Mouse (Mus musculus) heart, postnatal 10 days (tissue): ENCODE data around the gene Kcnh1. TPM values are rescaled to one million over a fixed set of nuclear protein-coding genes. Genes with fewer than 3 reads are reported as not detected.

Source experiments
- DNase-seq, 2 experiments: peaks; one replicate each; pipeline ENCODE4 v3.0.0; 2021
- intact Hi-C: fragments of 180-260 bp; cut with DNase I; formaldehyde crosslinking; loops from one replicate; pipeline ENCODE4 v1.15.1; 2025
- total RNA-seq, 2 experiments: library from RNA; stranded (reverse); gene quantifications; 2 replicates each; pipeline ENCODE4 v1.2.3; 2021

Kcnh1 gene
- total RNA-seq, 2 experiments from 2014 or later, result 0.25 to 0.38 TPM

DNA sequence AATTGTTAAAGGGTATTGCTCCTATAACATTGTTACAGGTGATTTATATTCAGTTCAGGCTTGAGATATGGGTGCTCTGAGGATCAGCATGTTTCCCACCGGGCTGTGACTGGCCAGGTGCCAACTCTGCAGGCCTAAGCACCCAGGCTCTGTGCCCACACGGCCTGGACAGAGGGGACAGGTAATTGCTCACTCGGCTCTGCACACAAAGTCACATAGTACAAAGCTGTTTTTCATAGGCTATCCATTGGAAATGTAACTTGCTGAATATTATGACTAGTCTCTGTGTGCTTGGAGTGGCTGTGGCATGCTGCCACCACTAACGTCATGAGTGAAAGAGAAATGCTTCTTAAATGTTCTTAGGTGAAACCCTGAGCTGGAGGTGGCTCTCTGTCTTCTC, 210.4 kb downstream of the Kcnh1 start:
- intact Hi-C loops, result no loop called here
- peak; percentile 12 to 21 for DNase-seq

DNA sequence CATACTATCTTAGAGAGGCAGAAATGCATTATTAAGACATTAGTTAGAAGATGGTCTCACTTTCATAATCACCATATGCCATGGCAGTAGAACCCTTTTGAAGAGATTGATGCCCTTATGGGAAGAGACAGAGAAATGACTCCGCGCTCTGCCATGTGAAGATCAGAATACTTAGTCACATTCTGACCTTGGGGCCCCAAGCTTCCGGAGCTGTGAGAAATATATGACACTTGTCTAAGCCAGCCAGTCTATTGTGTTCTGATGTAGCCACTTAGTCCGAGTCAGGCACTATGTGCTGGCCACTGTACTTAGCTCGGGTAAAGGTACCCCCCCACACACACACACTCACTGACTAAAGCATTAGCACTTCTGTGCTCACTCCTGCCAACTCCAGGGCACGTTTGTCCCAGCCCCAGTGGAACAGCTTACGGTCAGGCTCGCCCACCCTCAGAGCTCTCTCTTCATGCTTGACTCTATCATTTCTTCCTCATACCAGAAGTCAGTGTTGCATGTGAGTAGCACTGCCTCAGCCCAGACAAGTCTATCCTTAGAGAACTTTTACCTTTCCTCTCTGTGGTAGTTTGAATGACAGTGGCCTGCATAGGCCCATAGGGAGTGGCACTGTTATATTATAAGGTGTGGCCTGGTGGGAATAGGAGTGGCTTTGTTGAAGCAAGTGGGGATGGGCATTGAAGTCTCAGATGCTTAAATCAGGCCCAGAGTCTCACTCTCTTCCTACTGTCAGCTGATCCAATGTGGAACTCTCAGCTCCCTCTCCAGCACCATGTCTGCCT, 212.5 kb downstream of the Kcnh1 start:
- intact Hi-C loops, result no loop called here
- no peak for DNase-seq

GRCm38 (mm10) chr1:192405136-192405535, 214.6 kb downstream of the Kcnh1 start:
- DNase-seq, result no peak
- intact Hi-C loops, result no loop called here

- DNase-seq, result no peak
- intact Hi-C loops, result no loop called here
These were observed 216.0 kb downstream of the Kcnh1 start for GRCm38 (mm10) chr1:192406589-192406988.

DNA sequence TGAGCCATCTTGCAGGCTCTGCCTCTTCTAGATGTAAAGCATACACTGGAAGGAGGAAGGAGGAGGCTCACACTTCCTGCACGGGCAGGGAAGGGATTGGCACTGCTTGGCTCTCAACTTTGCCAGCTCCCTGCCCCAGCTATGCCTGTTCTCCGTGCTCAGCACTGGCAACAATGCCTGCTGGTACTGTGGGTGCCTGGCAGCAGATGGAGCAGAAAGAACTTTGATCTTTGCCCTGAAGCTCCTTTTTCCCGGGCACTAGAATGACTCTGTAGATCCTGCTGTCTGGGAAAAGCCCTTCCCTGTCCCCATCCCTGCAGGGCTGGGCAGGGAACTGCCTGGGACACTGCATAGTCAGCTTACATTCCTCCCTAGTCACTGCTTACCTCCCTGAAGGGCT, 225.2 kb downstream of the Kcnh1 start:
- intact Hi-C loops, result no loop called here
- DNase-seq, result no peak

- intact Hi-C loops, result no loop called here
- no peak for DNase-seq
These were observed 225.8 kb downstream of the Kcnh1 start for GRCm38 (mm10) chr1:192416241-192416821.

DNA sequence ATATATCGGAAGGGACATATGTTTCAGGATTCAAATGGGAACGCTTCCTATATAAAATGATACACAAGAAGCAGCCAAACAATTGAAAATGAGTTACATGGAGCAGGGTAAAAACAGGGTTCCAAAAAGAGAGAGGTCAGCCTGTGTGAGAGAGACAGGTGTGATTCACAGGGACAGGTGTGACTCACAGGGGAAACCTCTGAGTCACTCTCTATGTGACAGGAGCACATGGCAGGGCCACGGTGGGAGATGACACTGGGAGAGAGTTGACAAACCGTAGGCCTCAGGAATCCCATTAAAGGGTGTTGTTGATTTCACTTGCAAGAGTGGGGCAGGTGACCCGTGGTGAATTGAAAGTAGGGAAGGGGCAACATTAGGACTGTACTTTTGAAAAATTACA, 228.6 kb downstream of the Kcnh1 start:
- no peak for DNase-seq
- intact Hi-C loops, result no loop called here

- intact Hi-C loops, result no loop called here
These were observed 231.0 kb downstream of the Kcnh1 start for GRCm38 (mm10) chr1:192421377-192422166.

DNA sequence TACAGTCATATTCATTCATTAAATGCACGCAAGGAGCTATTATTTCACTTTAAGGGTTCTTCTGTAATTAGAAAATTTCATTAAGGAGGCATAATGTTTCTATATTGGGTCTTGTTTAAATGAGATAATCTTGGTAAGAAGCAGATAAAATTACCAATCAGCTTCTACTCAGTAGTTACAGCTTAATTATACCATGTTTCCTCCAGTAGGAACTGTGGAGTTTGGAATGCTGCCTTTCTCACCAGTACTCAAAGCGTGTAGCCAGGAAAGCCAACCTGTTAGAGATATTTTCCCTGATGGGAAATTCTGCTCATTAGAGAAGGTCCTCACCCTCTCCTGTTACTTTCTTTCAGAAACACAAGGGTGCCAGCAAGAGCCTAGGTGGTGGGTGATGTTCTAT, 240.8 kb downstream of the Kcnh1 start:
- intact Hi-C loops, result no loop called here
- DNase-seq, result no peak

More at GRCm38 (mm10) chr1:192421377-192422166, 231.0 kb downstream of the Kcnh1 start:
- no peak for DNase-seq

GRCm38 (mm10) chr1:192435503-192435902, 244.9 kb downstream of the Kcnh1 start:
- intact Hi-C loops, result no loop called here
- no peak for DNase-seq

- DNase-seq, result no peak
- intact Hi-C loops, result no loop called here
These were observed 248.7 kb downstream of the Kcnh1 start for GRCm38 (mm10) chr1:192439151-192439837.

DNA sequence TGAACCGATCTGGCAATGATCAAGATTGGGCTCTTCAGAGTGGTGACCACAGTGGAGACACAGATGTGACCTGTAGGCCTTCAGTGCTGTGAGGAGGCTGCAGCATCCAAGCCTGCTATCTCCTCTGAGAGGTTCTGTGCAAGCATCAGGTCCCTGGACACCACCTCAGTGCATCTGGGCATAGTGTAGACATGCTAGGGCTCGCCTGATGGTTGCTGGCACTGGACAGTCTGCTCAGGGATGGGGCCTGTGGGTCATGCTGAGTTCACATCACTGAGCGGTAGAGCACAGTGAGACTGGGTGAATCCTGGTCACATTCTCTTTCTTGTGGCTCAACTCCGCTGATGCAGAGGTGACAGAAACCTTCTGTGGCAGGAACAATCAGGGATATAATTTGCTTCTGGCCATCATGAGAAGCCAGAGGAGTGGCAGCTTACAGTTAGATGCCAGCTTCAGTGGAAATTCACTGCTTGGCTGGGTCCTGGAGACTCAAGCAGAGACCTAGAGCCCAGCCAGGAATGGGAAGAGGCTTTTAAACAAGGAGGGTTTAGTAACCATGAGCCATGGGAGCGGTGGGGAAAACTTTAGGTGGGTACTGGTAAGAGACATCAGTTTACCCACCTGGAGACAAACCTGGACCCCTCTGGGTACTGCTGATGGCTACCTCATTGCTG, 252.3 kb downstream of the Kcnh1 start:
- intact Hi-C loops, result no loop called here
- DNase-seq, result no peak

- DNase-seq, result no peak
- intact Hi-C loops, result no loop called here
These were observed 253.6 kb downstream of the Kcnh1 start for GRCm38 (mm10) chr1:192443998-192444657.

DNA sequence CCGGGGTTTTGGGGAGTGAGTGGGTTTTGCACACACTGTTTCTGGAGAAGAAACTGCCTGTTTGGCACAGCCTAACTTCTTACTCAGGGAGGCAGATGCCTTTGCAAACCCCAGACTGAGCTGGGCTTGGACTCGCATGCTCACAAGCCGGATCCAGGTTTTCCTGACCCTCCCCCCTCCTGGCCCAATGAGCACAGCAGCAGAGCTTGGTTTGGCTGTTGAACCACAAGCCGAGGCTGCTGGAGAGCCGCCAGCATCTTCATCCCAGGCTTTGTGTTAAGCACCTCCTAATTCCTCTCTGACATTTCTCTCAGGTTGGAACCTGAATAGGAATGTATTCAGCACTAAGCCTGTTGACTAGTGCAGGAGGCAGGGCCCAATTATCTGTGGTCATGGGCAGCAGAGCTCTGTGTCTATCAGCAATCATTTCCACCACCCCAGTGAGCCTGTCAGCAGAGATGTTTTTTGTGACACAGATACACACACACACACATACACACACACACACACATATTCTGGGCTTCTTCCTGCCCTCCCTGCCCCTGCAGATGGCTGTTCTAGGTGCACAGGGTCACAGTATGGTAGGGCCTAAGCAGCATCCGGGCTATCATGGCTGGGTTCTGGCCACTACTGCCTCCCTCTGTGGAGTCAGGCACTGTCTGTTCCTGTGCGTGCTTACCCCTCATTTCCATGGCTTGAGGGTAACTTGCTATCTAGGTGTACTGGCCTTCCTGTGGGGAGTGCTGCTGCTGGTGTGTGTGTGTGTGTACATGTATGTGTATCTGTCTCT, 254.3 kb downstream of the Kcnh1 start:
- intact Hi-C loops, result no loop called here
- DNase-seq, result peak; percentile 56 to 62

- intact Hi-C loops, result no loop called here
- DNase-seq, result no peak
These were observed 255.6 kb downstream of the Kcnh1 start for GRCm38 (mm10) chr1:192446158-192446557.

- intact Hi-C loops, result no loop called here
- DNase-seq, result no peak
These were observed 257.1 kb downstream of the Kcnh1 start for GRCm38 (mm10) chr1:192447666-192448065.

DNA sequence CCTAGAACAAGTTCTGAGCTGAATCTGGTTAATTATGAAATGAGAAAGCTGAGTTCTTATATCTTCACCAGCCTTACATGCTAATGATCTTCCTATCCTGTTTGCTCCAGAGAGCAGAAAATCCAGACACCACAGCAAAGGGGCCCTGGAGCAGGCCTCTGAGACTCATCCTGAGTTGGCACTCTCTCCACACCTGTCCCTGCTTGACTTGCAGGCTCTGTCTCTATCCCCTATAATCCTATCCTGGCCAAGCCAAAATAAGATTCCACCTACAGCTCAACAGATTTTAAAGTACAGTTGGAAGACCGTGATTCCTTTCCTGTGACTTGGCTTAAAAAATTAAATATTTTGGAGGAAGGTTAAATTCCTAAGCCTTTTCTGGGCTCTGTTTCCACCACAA, 257.9 kb downstream of the Kcnh1 start:
- intact Hi-C loops, result no loop called here
- DNase-seq, result no peak

- DNase-seq, result peak; percentile 9 to 21
- intact Hi-C loops, result no loop called here
These were observed 259.2 kb downstream of the Kcnh1 start for GRCm38 (mm10) chr1:192449572-192450351.
